Mouse (Mus musculus) cerebellum, adult 2 months (tissue): ENCODE measurements around the gene Gpx1.

Experiments
- CTCF ChIP-seq: fragments of 200-500 bp; IDR thresholded peaks from 2 replicates; pipeline ENCODE4 v1.5.1; 2011; ENCODE audit warnings: low read depth, mild to moderate bottlenecking, control low read depth, low read length, moderate library complexity, borderline replicate concordance; ENCODE audit not compliant: insufficient read depth
- POLR2A ChIP-seq: fragments of 200-500 bp; IDR thresholded peaks from 2 replicates; pipeline ENCODE4 v1.6.1; 2011; ENCODE audit warnings: low read length, control low read depth, borderline replicate concordance; ENCODE audit not compliant: insufficient read depth

- TF ChIP-seq CTCF (no peak), POLR2A (no peak)
Measured at GRCm38 (mm10) chr9:108343835-108344234, 5.1 kb downstream of the Gpx1 start.
